Mouse (Mus musculus) thymus, postnatal 25 days (tissue): ENCODE data around the gene Foxf1.

Experiments used
- DNase-seq: peaks from one replicate; pipeline ENCODE4 v3.0.0; 2022

Foxf1 gene

GRCm38 (mm10) chr8:121130522-121130921 is 46.3 kb downstream of the Foxf1 start:
- no peak for DNase-seq

DNA sequence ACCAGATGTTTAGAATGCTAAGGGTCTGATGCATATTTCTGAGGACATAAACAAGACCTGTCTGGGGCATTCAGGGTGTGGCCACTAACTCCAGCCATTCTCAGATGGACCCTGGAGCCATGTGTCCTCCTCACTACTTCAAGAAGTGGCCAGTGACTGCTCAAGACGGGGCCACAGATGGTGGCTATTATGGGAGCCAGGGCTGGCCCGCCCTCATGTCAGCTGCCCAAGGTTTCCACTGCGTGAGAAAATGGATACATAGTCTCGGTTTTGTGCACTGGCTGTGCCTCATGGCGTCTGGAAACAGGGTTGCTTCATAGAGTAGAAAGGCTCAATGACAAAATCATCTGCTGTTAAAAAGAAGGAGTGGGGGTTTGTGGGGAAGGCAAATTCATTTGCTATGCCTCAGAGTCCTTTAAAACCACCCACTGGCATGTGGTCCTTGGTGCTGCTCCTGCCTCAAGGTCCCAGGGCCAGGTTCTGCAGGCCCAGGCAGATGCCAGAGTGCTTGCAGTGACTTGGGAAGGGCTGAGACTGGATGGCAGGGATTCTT is 48.9 kb downstream of the Foxf1 start:
- DNase-seq, result no peak

DNA sequence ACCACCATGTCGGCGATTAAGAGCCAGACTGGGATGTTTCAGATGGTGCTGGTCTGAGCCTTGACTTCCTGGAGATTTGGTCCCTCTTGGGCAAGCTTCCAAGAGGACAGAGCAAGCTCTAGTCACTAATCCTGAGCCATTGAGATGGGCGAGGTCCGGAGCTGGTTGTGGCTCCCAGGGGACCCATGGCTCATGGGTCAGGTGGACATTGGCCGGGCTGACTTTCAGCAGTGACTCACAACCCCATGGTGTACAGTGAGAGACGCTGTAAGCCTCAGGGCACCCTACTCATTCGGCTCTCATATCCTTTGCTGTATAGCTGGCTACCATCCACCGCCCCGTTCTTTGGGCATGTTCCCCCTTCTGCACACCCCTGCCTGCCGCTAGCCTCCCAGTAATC is 49.9 kb downstream of the Foxf1 start:
- DNase-seq, result no peak

- DNase-seq, result no peak
Observed at GRCm38 (mm10) chr8:121134512-121134911, 50.3 kb downstream of the Foxf1 start.

DNA sequence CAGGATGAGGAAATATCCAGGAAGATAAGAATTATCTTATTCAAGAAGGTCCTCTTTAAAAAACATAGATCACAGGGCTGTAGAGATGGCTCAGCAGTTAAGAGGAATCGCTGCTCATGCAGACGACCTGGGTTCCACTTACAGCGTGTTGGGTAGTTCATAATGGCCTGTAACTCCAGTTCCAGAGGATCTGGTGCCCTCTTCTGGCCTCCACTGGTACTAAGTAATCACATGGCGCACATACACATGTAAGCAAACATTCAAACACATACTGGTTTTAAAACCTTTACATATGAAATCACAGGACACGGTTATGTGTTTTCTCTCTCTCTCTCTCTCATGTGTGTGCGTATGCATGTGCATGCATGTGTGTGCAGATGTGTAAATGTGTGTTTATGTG is 52.7 kb downstream of the Foxf1 start:
- DNase-seq, result no peak
